Mouse (Mus musculus): ENCODE data around the gene Sik2.

GRCm38 (mm10) chr9:50929986-50930385, 78.9 kb downstream of the Sik2 start:
- TF ChIP-seq CTCF (IDR thresholded peaks at IDR 0.05; ENCODE audit: low read depth) (no peak), EP300 (optimal IDR thresholded peaks at IDR 0.05) (no peak)

All from stomach, postnatal 0 days (tissue).